Mouse (Mus musculus): Measurements from ENCODE around the gene Ccdc12. TPM values are rescaled to one million over a fixed set of nuclear protein-coding genes. Genes with fewer than 3 reads are reported as not detected.

Ccdc12 gene
- polyA plus RNA-seq, 1 experiment from 2014 or later: 135 TPM

DNA sequence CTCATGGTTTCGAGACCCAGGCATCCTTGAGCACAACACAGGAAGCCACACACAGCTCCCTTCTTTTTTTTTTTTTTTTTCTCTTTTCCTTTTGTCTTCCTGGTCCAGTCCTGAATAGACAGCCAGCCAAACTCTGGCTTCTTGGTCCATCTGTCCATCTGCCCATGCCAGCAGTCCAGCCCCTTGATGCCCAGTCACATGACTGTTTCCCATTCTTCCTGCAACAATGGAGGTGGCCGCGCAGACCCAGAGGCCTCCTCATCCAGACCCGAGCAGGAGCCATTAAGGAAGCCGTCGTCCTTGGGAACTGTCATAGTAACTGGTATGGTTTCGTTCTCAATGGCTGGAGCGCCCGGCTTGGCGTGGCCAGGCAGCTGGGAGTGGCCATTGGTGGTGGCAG lies 65.8 kb downstream of the Ccdc12 start:
- Histone ChIP-seq H3K9ac (ENCODE audit: low read depth, low read length) (no peak overlapping the region), H3K9me3 (replicated peaks; ENCODE audit: control insufficient read depth, low read length) (no peaks in the 10 kb centered on the region), H3K36me3 (ENCODE audit: control insufficient read depth, insufficient read depth, low read length) (peaks cover 16% of the 10 kb centered on the region), H3K27ac (ENCODE audit: low read depth, low read length) (no peak overlapping the region), H3K4me1 (ENCODE audit: control insufficient read depth, insufficient read depth, low read length) (peaks cover 9% of the 10 kb centered on the region), H3K4me3 (ENCODE audit: low read depth, low read length) (no peak overlapping the region), H3K4me2 (no peak overlapping the region), H3K27me3 (ENCODE audit: control insufficient read depth, insufficient read depth, low read length) (peaks cover 3% of the 10 kb centered on the region)
- WGBS (ENCODE audit: insufficient replicate concordance): 91% methylated on average over 10 of the region's 10 CpGs
- no peak for ATAC-seq (replicated peaks; ENCODE audit: insufficient number of reproducible peaks, low FRiP score, low TSS enrichment)

- Histone ChIP-seq H3K27me3 (ENCODE audit: control insufficient read depth, insufficient read depth, low read length) (peaks cover 11% of the 10 kb centered on the region), H3K9ac (ENCODE audit: low read depth, low read length) (no peak overlapping the region), H3K4me2 (no peak overlapping the region), H3K9me3 (replicated peaks; ENCODE audit: control insufficient read depth, low read length) (no peaks in the 10 kb centered on the region), H3K4me3 (ENCODE audit: low read depth, low read length) (no peak overlapping the region), H3K27ac (ENCODE audit: low read depth, low read length) (no peak overlapping the region), H3K4me1 (ENCODE audit: control insufficient read depth, insufficient read depth, low read length) (peaks cover 7% of the 10 kb centered on the region; the same call in 1 of the 2 replicates), H3K36me3 (ENCODE audit: control insufficient read depth, insufficient read depth, low read length) (peaks cover 18% of the 10 kb centered on the region)
- ATAC-seq (replicated peaks; ENCODE audit: insufficient number of reproducible peaks, low FRiP score, low TSS enrichment): no peak
- 26% methylated on average over 9 of the region's 9 CpGs for WGBS (ENCODE audit: insufficient replicate concordance)
Measured at GRCm38 (mm10) chr9:110725721-110726135, 69.4 kb downstream of the Ccdc12 start.

- ATAC-seq (replicated peaks; ENCODE audit: insufficient number of reproducible peaks, low FRiP score, low TSS enrichment): no peak
- Histone ChIP-seq H3K9me3 (replicated peaks; ENCODE audit: control insufficient read depth, low read length) (no peaks in the 10 kb centered on the region), H3K27me3 (ENCODE audit: control insufficient read depth, insufficient read depth, low read length) (peaks cover 11% of the 10 kb centered on the region), H3K36me3 (ENCODE audit: control insufficient read depth, insufficient read depth, low read length) (peaks cover 14% of the 10 kb centered on the region), H3K4me3 (ENCODE audit: low read depth, low read length) (no peak overlapping the region), H3K27ac (ENCODE audit: low read depth, low read length) (no peak overlapping the region), H3K9ac (ENCODE audit: low read depth, low read length) (no peak overlapping the region), H3K4me1 (ENCODE audit: control insufficient read depth, insufficient read depth, low read length) (peaks cover 10% of the 10 kb centered on the region), H3K4me2 (no peak overlapping the region)
- 39% methylated on average over 31 of the region's 33 CpGs for WGBS (ENCODE audit: insufficient replicate concordance)
Measured at GRCm38 (mm10) chr9:110726867-110727266, 70.6 kb downstream of the Ccdc12 start.

- Histone ChIP-seq H3K4me3 (ENCODE audit: low read depth, low read length) (no peak overlapping the region), H3K36me3 (ENCODE audit: control insufficient read depth, insufficient read depth, low read length) (peaks cover 4% of the 10 kb centered on the region; the same call in 1 of the 2 replicates), H3K4me2 (no peak overlapping the region), H3K27me3 (ENCODE audit: control insufficient read depth, insufficient read depth, low read length) (peaks cover 14% of the 10 kb centered on the region), H3K9me3 (replicated peaks; ENCODE audit: control insufficient read depth, low read length) (no peaks in the 10 kb centered on the region), H3K9ac (ENCODE audit: low read depth, low read length) (no peak overlapping the region), H3K27ac (ENCODE audit: low read depth, low read length) (no peak overlapping the region), H3K4me1 (ENCODE audit: control insufficient read depth, insufficient read depth, low read length) (peaks cover 36% of the 10 kb centered on the region)
- ATAC-seq (replicated peaks; ENCODE audit: insufficient number of reproducible peaks, low FRiP score, low TSS enrichment): no peak
- 28% methylated on average over 8 of the region's 8 CpGs for WGBS (ENCODE audit: insufficient replicate concordance)
Measured at GRCm38 (mm10) chr9:110729841-110730240, 73.5 kb downstream of the Ccdc12 start.

DNA sequence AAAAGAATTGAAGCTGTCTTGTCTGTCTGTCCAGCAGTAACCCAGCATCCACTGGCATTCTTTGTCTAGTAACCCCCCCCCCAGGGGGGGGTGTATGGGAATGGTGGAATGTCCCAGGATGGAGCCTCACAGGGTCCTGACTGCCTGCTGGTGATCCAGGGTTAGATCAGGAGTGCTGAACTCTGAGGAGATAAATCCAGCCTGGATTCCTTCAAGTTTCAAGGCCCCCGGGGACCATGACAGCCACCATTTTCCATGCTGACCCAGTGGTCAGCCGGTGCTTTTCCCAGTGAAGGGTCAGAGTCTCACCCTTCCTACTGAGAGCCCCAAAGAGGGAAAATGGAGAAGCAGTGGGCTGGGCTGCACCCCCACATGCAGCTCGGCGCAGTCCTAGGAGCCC lies 75.6 kb downstream of the Ccdc12 start:
- peak overlapping the region; percentile 45; the same call in 1 of the 2 replicates for H3K4me3 ChIP-seq (ENCODE audit: low read depth, low read length)
- H3K27ac ChIP-seq (ENCODE audit: low read depth, low read length): peak overlapping the region; percentile 15; the same call in 1 of the 2 replicates
- ATAC-seq (replicated peaks; ENCODE audit: insufficient number of reproducible peaks, low FRiP score, low TSS enrichment): no peak
- H3K4me1 ChIP-seq (ENCODE audit: control insufficient read depth, insufficient read depth, low read length): peaks cover 40% of the 10 kb centered on the region
- peak overlapping the region; percentile 90 for H3K4me2 ChIP-seq
- no peaks in the 10 kb centered on the region for H3K9me3 ChIP-seq (replicated peaks; ENCODE audit: control insufficient read depth, low read length)
- 0 out of 2 replicates have a peak, but pooled peaks cover 2% of the 10 kb centered on the region for H3K36me3 ChIP-seq (ENCODE audit: control insufficient read depth, insufficient read depth, low read length)
- 52% methylated on average over 4 of the region's 4 CpGs for WGBS (ENCODE audit: insufficient replicate concordance)
- H3K27me3 ChIP-seq (ENCODE audit: control insufficient read depth, insufficient read depth, low read length): peaks cover 13% of the 10 kb centered on the region
- H3K9ac ChIP-seq (ENCODE audit: low read depth, low read length): 0 out of 2 replicates have a peak overlapping the region, but pooled peaks have one; percentile 2

GRCm38 (mm10) chr9:110732623-110733022 lies 76.3 kb downstream of the Ccdc12 start:
- peak overlapping the region; percentile 90 for H3K4me2 ChIP-seq
- H3K36me3 ChIP-seq (ENCODE audit: control insufficient read depth, insufficient read depth, low read length): 0 out of 2 replicates have a peak, but pooled peaks cover 2% of the 10 kb centered on the region
- ATAC-seq (replicated peaks; ENCODE audit: insufficient number of reproducible peaks, low FRiP score, low TSS enrichment): peak; percentile 90
- WGBS (ENCODE audit: insufficient replicate concordance): under 1% methylated on average over 26 of the region's 26 CpGs
- no peaks in the 10 kb centered on the region for H3K9me3 ChIP-seq (replicated peaks; ENCODE audit: control insufficient read depth, low read length)
- peak overlapping the region; percentile 45 for H3K4me3 ChIP-seq (ENCODE audit: low read depth, low read length)
- H3K27me3 ChIP-seq (ENCODE audit: control insufficient read depth, insufficient read depth, low read length): peaks cover 5% of the 10 kb centered on the region
- H3K9ac ChIP-seq (ENCODE audit: low read depth, low read length): peak overlapping the region; percentile 65
- peaks cover 40% of the 10 kb centered on the region for H3K4me1 ChIP-seq (ENCODE audit: control insufficient read depth, insufficient read depth, low read length)
- 0 out of 2 replicates have a peak overlapping the region, but pooled peaks have one; percentile 46 for H3K27ac ChIP-seq (ENCODE audit: low read depth, low read length)

DNA sequence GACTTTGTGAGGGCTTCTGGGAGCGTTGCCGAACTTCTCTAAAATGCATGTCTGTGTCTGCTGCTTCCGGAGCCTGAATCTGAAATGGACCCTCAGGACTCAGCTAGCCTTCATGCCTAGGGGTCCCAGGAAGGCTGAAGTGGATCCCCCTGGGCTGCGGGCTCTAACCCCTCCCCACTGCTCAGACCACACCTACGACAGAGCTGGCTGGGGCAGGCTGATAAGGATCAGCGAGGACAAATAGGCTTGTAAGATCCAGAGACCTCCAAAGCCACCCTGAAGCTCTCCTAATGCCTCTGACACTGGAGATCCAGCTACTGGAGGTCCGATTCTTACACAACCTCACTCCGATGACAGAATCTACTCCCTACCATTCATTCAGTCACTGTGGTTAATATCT lies 76.8 kb downstream of the Ccdc12 start:
- H3K4me1 ChIP-seq (ENCODE audit: control insufficient read depth, insufficient read depth, low read length): peaks cover 40% of the 10 kb centered on the region
- no peaks in the 10 kb centered on the region for H3K9me3 ChIP-seq (replicated peaks; ENCODE audit: control insufficient read depth, low read length)
- WGBS (ENCODE audit: insufficient replicate concordance): 9% methylated on average over 8 of the region's 8 CpGs
- H3K27me3 ChIP-seq (ENCODE audit: control insufficient read depth, insufficient read depth, low read length): peaks cover 3% of the 10 kb centered on the region; the same call in 1 of the 2 replicates
- no peak for ATAC-seq (replicated peaks; ENCODE audit: insufficient number of reproducible peaks, low FRiP score, low TSS enrichment)
- peak overlapping the region; percentile 65 for H3K9ac ChIP-seq (ENCODE audit: low read depth, low read length)
- H3K4me2 ChIP-seq: peak overlapping the region; percentile 90
- H3K4me3 ChIP-seq (ENCODE audit: low read depth, low read length): peak overlapping the region; percentile 45
- 0 out of 2 replicates have a peak, but pooled peaks cover 2% of the 10 kb centered on the region for H3K36me3 ChIP-seq (ENCODE audit: control insufficient read depth, insufficient read depth, low read length)
- H3K27ac ChIP-seq (ENCODE audit: low read depth, low read length): 0 out of 2 replicates have a peak overlapping the region, but pooled peaks have one; percentile 46

DNA sequence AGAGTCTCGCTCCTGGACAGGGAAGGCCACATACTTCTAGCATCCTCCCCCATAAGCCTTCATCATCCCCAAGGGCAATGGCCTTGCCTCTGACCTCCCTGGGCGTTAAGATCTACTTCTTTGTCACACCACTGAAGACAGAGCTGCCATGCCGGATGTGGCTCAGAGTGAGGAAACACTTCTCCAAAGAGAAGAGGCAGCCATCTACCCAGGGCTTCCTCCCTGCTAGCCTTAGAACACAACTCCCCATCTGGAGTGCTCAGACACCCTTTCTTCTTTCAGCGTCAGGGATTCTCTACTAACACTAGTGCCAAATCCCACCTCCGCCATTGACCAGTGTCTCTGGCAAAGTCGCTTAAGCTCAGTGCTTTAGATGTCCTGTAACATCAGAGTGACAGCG lies 77.9 kb downstream of the Ccdc12 start:
- Histone ChIP-seq H3K27ac (ENCODE audit: low read depth, low read length) (no peak overlapping the region), H3K27me3 (ENCODE audit: control insufficient read depth, insufficient read depth, low read length) (peaks cover 3% of the 10 kb centered on the region; the same call in 1 of the 2 replicates), H3K9me3 (replicated peaks; ENCODE audit: control insufficient read depth, low read length) (no peaks in the 10 kb centered on the region), H3K36me3 (ENCODE audit: control insufficient read depth, insufficient read depth, low read length) (0 out of 2 replicates have a peak, but pooled peaks cover 2% of the 10 kb centered on the region), H3K4me3 (ENCODE audit: low read depth, low read length) (no peak overlapping the region), H3K4me2 (no peak overlapping the region), H3K9ac (ENCODE audit: low read depth, low read length) (no peak overlapping the region), H3K4me1 (ENCODE audit: control insufficient read depth, insufficient read depth, low read length) (peaks cover 40% of the 10 kb centered on the region)
- ATAC-seq (replicated peaks; ENCODE audit: insufficient number of reproducible peaks, low FRiP score, low TSS enrichment): no peak
- 71% methylated on average over 7 of the region's 7 CpGs for WGBS (ENCODE audit: insufficient replicate concordance)

DNA sequence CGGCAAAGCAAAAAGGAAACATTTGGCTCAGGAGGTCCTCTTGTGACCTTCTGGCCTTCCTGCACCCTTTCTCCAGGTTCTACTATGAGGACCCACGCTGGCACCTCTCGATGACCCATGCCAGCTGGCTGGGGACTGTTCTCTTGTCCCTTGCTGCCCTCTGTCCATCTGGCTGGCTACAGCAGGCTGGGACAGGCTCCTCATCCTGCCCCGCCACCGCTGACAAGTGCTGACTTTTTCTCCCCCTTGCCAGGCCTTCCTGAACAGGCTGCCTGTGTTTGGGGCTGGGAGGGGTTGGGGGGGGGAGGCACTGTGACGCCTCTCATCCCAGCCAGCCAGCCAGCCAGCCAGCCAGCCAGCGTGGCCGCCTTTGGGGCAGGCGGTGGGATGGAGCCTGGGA lies 80.1 kb downstream of the Ccdc12 start:
- no peak overlapping the region for H3K9ac ChIP-seq (ENCODE audit: low read depth, low read length)
- H3K4me2 ChIP-seq: no peak overlapping the region
- peaks cover 50% of the 10 kb centered on the region for H3K4me1 ChIP-seq (ENCODE audit: control insufficient read depth, insufficient read depth, low read length)
- no peak overlapping the region for H3K4me3 ChIP-seq (ENCODE audit: low read depth, low read length)
- no peak overlapping the region for H3K27ac ChIP-seq (ENCODE audit: low read depth, low read length)
- H3K36me3 ChIP-seq (ENCODE audit: control insufficient read depth, insufficient read depth, low read length): no peaks in the 10 kb centered on the region
- no peaks in the 10 kb centered on the region for H3K9me3 ChIP-seq (replicated peaks; ENCODE audit: control insufficient read depth, low read length)
- no peak for ATAC-seq (replicated peaks; ENCODE audit: insufficient number of reproducible peaks, low FRiP score, low TSS enrichment)
- peaks cover 3% of the 10 kb centered on the region; the same call in 1 of the 2 replicates for H3K27me3 ChIP-seq (ENCODE audit: control insufficient read depth, insufficient read depth, low read length)
- WGBS (ENCODE audit: insufficient replicate concordance): 46% methylated on average over 8 of the region's 9 CpGs
